In the genomic region with DNA sequence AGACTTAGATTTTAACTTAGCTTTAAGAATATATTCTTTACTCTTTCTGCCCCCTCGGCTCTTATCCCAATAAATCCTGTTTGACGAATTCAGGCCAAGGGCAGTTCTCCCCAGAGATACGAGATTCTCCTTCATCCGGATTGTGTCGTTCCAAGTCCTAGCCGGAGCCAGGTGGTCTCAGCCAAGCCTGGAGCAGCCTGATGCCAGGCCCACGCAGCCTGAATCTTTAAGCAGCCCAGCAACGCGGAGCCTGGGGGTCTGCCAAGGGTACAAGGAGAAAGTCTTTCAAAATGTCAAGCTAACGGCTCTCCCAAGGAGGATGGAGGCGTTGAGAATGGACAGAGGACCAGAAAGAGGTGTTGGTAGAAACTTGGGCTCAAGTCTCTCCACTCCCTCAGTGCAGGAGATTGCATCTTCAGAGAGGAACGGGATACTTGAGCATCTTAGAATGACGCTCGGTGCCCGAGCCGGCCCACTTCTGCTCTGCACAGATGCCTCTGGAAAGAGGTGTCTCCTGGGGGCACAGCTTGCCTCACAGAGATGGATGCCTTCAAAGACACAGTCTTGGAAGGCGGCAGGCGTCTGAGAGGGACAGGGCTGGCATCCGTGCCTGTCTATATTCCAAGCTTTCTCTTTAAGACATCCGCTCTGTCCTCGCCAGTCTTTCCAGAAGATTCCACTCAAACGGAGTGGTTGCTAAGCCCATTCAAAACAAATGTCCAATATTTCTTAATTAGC, we compare ENCODE assay signal across 7 mouse cellular contexts.
DNase-seq lines count a peak whose midpoint lies in the region; ATAC-seq and TF ChIP-seq lines count a peak whose summit lies in the region.

No protein-coding gene starts in this region.

- WGBS in heart, adult 2 months, result 41% methylated on average over 22 of the region's 22 CpGs
- 76% methylated on average over 22 of the region's 22 CpGs for WGBS in heart, embryonic 12.5 days
- 46% methylated on average over 22 of the region's 22 CpGs for WGBS in forebrain, embryonic 16.5 days

- intact Hi-C loops in heart, adult 2 months (cut with DNase I), result loop anchor here (5.0 kb wide), 1 partner anchor 145 kb away; the partner anchor contains the start of gene Ubl3
- intact Hi-C loops in left cerebral cortex, postnatal 10 days (cut with DNase I), result no loop called here

- ATAC-seq in heart, embryonic 12.5 days (ENCODE audit: insufficient number of reproducible peaks, low FRiP score), result no peak
- peak; percentile 84 for ATAC-seq in forebrain, embryonic 16.5 days
- no peak for ATAC-seq in granulocyte monocyte progenitor cell, adult 5-6 weeks (replicated peaks; ENCODE audit: poor library complexity, severe bottlenecking)

- H3K36me3 ChIP-seq in heart, adult 2 months (ENCODE audit: control insufficient read depth, insufficient read depth, low read length), result no peaks in the 10 kb centered on the region
- no peaks in the 10 kb centered on the region for H3K36me3 ChIP-seq in heart, embryonic 12.5 days
- H3K36me3 ChIP-seq in forebrain, embryonic 16.5 days (ENCODE audit: control insufficient read depth, insufficient read depth), result no peaks in the 10 kb centered on the region

- H3K9me3 ChIP-seq in heart, embryonic 12.5 days (replicated peaks), result no peaks in the 10 kb centered on the region
- peaks cover 3% of the 10 kb centered on the region; the same call in 1 of the 2 replicates for H3K9me3 ChIP-seq in forebrain, embryonic 16.5 days (ENCODE audit: control insufficient read depth, low read length)

- TF ChIP-seq CTCF in heart, adult 2 months (IDR thresholded peaks at IDR 0.05), result no peak

- TF ChIP-seq EP300 in heart, adult 2 months (IDR thresholded peaks at IDR 0.05; ENCODE audit: insufficient read depth, low read depth, low read length), result no peak

- no peak overlapping the region for H3K4me2 ChIP-seq in heart, embryonic 12.5 days
- peak overlapping the region; percentile 6; the same call in 1 of the 2 replicates for H3K4me2 ChIP-seq in forebrain, embryonic 16.5 days (ENCODE audit: low read length)

- H3K4me3 ChIP-seq in heart, adult 2 months, result no peak overlapping the region
- H3K4me3 ChIP-seq in heart, embryonic 12.5 days, result no peak overlapping the region
- H3K4me3 ChIP-seq in forebrain, embryonic 16.5 days (replicated peaks; ENCODE audit: low read length), result no peak overlapping the region

- peaks cover 12% of the 10 kb centered on the region for H3K4me1 ChIP-seq in heart, adult 2 months (ENCODE audit: control insufficient read depth, insufficient read depth, low read length)
- 0 out of 2 replicates have a peak, but pooled peaks cover 4% of the 10 kb centered on the region for H3K4me1 ChIP-seq in heart, embryonic 12.5 days (replicated peaks)
- peaks cover 12% of the 10 kb centered on the region for H3K4me1 ChIP-seq in forebrain, embryonic 16.5 days (replicated peaks; ENCODE audit: control insufficient read depth, insufficient read depth, low read length)

- H3K79me2 ChIP-seq in heart, adult 2 months (replicated peaks; ENCODE audit: control insufficient read depth, insufficient read depth, low read length), result no peaks in the 10 kb centered on the region

- H3K27ac ChIP-seq in heart, adult 2 months, result peak overlapping the region; percentile 78
- no peak overlapping the region for H3K27ac ChIP-seq in heart, embryonic 12.5 days (ENCODE audit: poor library complexity, severe bottlenecking)
- peak overlapping the region; percentile 37; the same call in 1 of the 2 replicates for H3K27ac ChIP-seq in forebrain, embryonic 16.5 days (ENCODE audit: low read length)

- no peak overlapping the region for H3K9ac ChIP-seq in heart, adult 2 months (ENCODE audit: low read depth, low read length)
- H3K9ac ChIP-seq in heart, embryonic 12.5 days, result no peak overlapping the region
- no peak overlapping the region; the same call in 1 of the 2 replicates for H3K9ac ChIP-seq in forebrain, embryonic 16.5 days (replicated peaks; ENCODE audit: low read depth, low read length)

- no peak for TF ChIP-seq POLR2A in heart, adult 2 months (IDR thresholded peaks at IDR 0.05; ENCODE audit: insufficient read depth, low read depth, low read length)

- DNase-seq in heart, adult 2 months, result peak in 1 of 2 experiments; percentile 21
- peak; percentile 40 to 54 for DNase-seq in left cerebral cortex, postnatal 10 days (ENCODE audit: extremely low spot score in 1 of 2, low spot score in 2 of 2)
- DNase-seq in left cerebral cortex, adult 9 months (ENCODE audit: low spot score in 2 of 2), result no peak
- peak; percentile 52 for DNase-seq in adrenal gland, postnatal 14 days

- no peaks in the 10 kb centered on the region for H3K27me3 ChIP-seq in heart, adult 2 months (ENCODE audit: control insufficient read depth, insufficient read depth, low read length)
- H3K27me3 ChIP-seq in heart, embryonic 12.5 days (replicated peaks), result no peaks in the 10 kb centered on the region
- no peaks in the 10 kb centered on the region for H3K27me3 ChIP-seq in forebrain, embryonic 16.5 days (replicated peaks; ENCODE audit: control insufficient read depth, insufficient read depth, low read length)

Comparison
In these comparisons a context has a peak if more than half of its experiments do, and no peak if none do; other contexts are left out.
1. DNase-seq: peak in left cerebral cortex, postnatal 10 days (2 of 2) and adrenal gland, postnatal 14 days (single experiment); none in left cerebral cortex, adult 9 months (0 of 2).